Mouse (Mus musculus) large intestine, adult 2 months (tissue): ENCODE results near the gene Vat1l. TPM values are rescaled to one million over a fixed set of nuclear protein-coding genes. Genes with fewer than 3 reads are reported as not detected.

Experiments
- DNase-seq: peaks from one replicate; pipeline ENCODE4 v3.0.0-alpha.2; 2012; ENCODE audit warnings: low read depth, low spot score
- WGBS: fragments of 180-500 bp; shearing (Covaris S2); methylation state at CpG from one replicate; pipeline ENCODE4 v1.1.7; 2018; 5-methylcytosine and 5-hydroxymethylcytosine counted together
- polyA plus RNA-seq: library from polyadenylated mRNA; depleted of rRNA; stranded (reverse); fragments of >200 nt; gene quantifications from 2 replicates; pipeline ENCODE4 v1.2.3, GENCODE M21; 2012

Vat1l gene
- polyA plus RNA-seq, 1 experiment = 1.3 TPM

- 58% methylated on average over 11 of the region's 11 CpGs for WGBS
Measured at GRCm38 (mm10) chr8:114294889-114295748, 89.7 kb downstream of the Vat1l start.

GRCm38 (mm10) chr8:114295749-114296067 lies 90.3 kb downstream of the Vat1l start:
- WGBS = 73% methylated on average over 3 of the region's 3 CpGs
- no peak for DNase-seq

More at GRCm38 (mm10) chr8:114294889-114295748, 89.7 kb downstream of the Vat1l start:
- DNase-seq = no peak

DNA sequence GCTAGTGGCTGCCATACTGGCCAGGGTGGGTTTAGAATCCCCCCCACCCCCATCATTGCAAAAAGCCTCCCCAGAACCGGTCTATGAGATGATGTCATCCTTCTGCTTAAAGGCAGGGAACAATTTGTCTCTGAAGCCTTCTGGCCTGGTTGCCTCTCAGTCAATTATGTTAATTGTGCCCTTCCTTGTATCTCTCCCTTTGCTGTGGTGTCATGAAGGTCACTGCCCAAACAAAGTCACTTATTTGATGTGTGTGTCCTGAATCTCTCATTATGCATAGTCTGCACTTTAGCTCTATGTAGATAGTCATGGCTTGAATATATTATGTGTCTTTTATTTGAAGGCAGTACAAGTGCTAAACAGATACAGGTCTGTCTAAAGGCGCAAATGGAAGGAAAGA lies 92.8 kb downstream of the Vat1l start:
- no peak for DNase-seq
- 72% methylated on average over 2 of the region's 2 CpGs for WGBS

DNA sequence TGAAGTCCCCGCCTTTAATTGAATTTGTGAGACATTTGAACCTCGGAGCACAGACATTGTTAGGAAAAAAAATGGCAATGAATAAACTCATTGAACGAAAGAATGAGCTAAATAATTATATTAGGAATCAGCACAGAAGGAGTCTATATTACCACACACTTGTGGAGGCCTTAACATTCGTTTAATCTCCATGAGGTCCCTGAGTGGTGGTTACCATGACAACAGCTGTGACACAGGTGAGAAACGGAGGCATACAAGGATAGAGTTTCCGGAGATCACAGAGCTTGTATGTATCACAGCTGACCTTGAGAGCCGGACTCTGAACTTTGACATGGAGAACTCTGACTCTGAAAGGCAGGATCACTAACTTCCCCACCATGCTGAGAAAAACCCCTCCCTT lies 94.7 kb downstream of the Vat1l start:
- 68% methylated on average over 7 of the region's 7 CpGs for WGBS
- DNase-seq = no peak

DNA sequence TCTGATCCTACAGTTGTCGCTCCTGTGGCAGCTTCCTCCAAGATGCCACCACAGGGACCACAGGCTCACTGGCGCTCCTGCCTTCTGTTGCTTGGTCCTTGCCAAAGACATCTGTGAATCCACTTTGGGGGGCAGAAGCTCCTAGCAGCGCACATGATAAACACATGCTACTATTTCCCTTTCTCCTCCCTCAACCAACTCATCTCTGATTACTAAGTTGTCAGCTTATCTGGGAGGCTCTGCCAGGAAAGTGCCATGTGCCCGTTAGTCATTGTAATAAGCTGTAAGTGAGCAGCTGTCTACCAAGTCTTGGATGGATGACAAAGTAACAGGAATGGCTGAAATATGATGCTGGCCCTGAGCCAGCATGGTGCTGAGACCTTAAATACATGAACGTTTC lies 100.9 kb downstream of the Vat1l start:
- WGBS = 74% methylated on average over 5 of the region's 5 CpGs

DNA sequence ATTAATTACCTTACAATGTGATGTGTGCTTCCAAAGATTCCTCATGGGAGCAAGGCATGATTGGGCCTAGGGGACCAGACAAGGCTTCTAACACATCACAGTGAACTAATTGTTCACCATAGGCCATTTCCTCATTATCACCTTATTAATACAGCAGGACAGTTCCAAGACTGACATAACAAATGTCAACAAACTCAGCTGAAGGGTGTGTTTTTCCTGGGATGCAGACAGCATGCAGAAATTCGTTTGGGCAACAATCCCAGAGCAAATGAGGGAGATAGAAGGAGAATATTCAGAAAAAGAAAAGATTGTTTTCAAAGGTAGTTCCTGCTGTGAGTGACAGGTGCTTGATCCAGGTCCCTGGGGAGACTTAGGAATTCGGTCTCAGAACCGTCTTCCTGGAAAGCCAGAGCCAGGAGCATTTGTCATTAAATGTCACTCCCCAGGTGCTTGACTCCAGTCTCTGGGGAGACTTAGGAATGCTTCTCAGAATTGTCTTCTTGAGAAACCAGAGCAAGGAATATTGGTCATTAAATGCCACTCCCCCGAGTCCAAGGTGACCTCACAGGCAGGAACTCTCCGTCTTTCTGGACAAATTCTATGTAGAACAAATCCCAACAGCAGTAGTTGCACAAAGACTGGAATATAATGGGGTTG lies 109.4 kb downstream of the Vat1l start:
- 38% methylated on average over 5 of the region's 5 CpGs for WGBS
- no peak for DNase-seq

More for the DNA sequence above, 100.9 kb downstream of the Vat1l start:
- no peak for DNase-seq

- 77% methylated on average over 4 of the region's 4 CpGs for WGBS
- DNase-seq = no peak
Measured at GRCm38 (mm10) chr8:114318161-114318560, 112.7 kb downstream of the Vat1l start.

GRCm38 (mm10) chr8:114322096-114322495 lies 116.7 kb downstream of the Vat1l start:
- WGBS = 73% methylated on average over 2 of the region's 2 CpGs
- no peak for DNase-seq

GRCm38 (mm10) chr8:114331928-114332327 lies 126.5 kb downstream of the Vat1l start:
- 83% methylated on average over 5 of the region's 5 CpGs for WGBS
- DNase-seq = no peak

GRCm38 (mm10) chr8:114332949-114333348 lies 127.5 kb downstream of the Vat1l start:
- WGBS = 54% methylated on average over 4 of the region's 4 CpGs

DNA sequence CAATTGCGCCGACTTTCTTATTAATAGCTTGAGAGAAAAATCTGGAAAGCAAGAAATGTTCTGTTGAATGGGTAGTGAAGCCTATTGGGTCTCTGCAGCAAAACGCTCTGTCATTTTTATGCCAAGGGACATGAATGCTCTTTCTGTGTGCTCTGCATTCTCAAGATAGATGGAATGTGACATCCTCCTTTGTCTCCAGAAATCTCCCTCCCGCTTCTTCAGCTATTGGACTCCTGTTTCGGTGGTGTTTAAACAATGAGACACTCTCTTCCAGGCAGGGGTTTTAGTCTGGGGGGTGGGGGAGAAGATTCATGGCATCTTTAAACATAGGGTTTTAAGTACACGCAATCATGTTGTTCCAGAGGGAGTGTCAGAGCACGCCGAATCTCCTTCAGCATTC lies 130.3 kb downstream of the Vat1l start:
- DNase-seq = no peak
- WGBS = 50% methylated on average over 8 of the region's 8 CpGs

More at GRCm38 (mm10) chr8:114332949-114333348, 127.5 kb downstream of the Vat1l start:
- DNase-seq = no peak

GRCm38 (mm10) chr8:114342276-114342675 lies 136.9 kb downstream of the Vat1l start:
- WGBS = 68% methylated on average over 5 of the region's 5 CpGs
- DNase-seq = no peak

GRCm38 (mm10) chr8:114344789-114345188 lies 139.4 kb downstream of the Vat1l start:
- WGBS = 61% methylated on average over 5 of the region's 5 CpGs
- no peak for DNase-seq

- 71% methylated on average over 1 of the region's 2 CpGs for WGBS
- no peak for DNase-seq
Measured at GRCm38 (mm10) chr8:114346045-114346444, 140.6 kb downstream of the Vat1l start.

DNA sequence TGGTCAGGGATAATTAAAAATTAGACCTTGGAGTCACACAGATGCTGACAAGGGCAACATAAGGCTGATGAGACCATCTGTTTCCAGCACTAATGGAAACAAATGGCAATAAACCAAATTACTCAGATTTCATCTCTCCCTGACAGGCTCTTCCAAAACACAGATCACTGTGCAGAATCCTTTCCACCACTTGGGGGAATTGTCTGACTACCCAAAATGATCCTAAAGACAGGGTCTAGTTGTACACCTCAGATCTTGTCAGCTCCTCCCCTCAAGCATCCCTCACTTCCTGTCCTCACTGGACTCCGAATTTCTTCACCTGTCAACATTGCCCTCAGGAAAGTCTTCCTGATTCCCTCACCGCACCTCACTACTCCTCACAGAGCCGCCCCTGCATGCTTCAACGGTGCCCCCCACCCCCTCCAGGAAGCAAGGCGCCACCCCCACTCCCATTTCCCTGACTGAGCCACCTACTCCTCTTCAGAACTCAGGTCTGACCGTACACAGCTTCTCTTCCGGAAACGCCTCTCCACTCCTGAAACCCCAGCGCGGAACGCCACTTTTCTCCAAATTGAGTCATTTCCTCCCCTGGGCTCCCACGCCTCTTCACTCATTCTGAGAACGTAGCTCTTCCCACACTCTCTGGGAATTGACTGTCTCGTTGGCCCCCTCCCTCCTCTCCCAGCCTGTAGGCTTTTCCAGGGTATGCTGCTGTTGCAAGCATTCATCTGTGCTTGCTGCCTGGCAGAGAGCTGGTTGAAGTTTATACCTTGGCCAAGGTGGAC lies 146.4 kb downstream of the Vat1l start:
- 50% methylated on average over 14 of the region's 14 CpGs for WGBS
- DNase-seq = no peak

DNA sequence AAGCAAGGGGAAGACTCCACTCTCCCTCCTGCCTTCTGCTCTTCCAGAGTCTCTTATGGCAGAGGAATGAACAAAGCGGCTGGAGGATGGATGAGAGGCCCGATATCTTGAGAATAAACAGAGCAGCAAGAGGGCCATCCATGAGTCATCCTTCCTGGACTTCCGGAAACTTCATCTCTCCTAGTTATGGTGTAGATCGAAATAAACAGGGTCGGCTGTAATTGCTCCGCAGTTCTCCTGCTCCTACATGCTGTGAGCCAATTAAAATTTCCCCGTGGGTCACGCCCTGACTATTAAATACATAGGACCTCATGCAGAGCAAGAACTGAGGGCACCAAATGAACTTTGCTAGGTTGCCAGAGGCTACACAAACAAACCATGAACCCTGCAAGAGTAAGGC lies 155.1 kb downstream of the Vat1l start:
- WGBS = 27% methylated on average over 8 of the region's 8 CpGs
- no peak for DNase-seq

DNA sequence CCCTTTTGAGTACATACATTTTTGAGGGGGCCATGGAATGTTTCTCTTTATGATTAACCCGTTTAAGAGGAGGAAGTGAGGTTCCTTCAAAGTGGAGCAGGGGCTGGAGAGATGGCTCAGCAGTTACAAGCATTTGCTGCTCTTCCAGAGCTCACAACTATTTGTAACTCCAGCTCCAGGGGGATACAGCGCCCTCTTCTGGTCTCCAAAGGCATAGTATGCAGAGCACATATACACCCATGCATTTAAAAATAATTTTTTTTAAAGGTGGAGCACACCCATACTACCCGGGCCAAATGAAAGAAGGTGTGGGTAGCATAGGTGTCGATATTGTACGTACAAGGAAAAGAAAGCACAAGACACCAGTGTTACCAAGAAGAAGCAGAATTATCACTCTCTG lies 157.8 kb downstream of the Vat1l start:
- no peak for DNase-seq
- WGBS = 59% methylated on average over 5 of the region's 5 CpGs

- WGBS = 55% methylated on average over 8 of the region's 8 CpGs
Measured at GRCm38 (mm10) chr8:114363656-114364055, 158.2 kb downstream of the Vat1l start.

GRCm38 (mm10) chr8:114369038-114369976 lies 163.9 kb downstream of the Vat1l start:
- 38% methylated on average over 27 of the region's 27 CpGs for WGBS
- DNase-seq = peak; percentile 11

More at GRCm38 (mm10) chr8:114363656-114364055, 158.2 kb downstream of the Vat1l start:
- DNase-seq = no peak
